Mouse (Mus musculus): ENCODE measurements around the gene Poll. TPM values are rescaled to one million over a fixed set of nuclear protein-coding genes. Genes with fewer than 3 reads are reported as not detected.
A peak's percentile ranks its signal among the peaks of the same experiment; 100 is the strongest.
"Not testable (repeated sequence)": the region's sequence is repeated elsewhere in the genome, so short reads cannot be mapped to it uniquely, and the experiment has no call there.

The Poll gene
- polyA plus RNA-seq, 1 experiment from 2014 or later: 24.0 TPM

GRCm38 (mm10) chr19:45549948-45550347, 10.4 kb downstream of the Poll start:
- Histone ChIP-seq H3K4me1 (replicated peaks; ENCODE audit: control insufficient read depth, insufficient read depth, low read length) (no peaks in the 10 kb centered on the region), H3K27ac (ENCODE audit: low read depth, low read length) (no peak overlapping the region), H3K27me3 (ENCODE audit: control insufficient read depth, insufficient read depth, low read length) (peaks cover 8% of the 10 kb centered on the region), H3K4me2 (ENCODE audit: low read depth, low read length, severe bottlenecking) (no peak overlapping the region), H3K9ac (ENCODE audit: low read length) (no peak overlapping the region), H3K36me3 (ENCODE audit: control insufficient read depth, insufficient read depth, low read length) (no peaks in the 10 kb centered on the region), H3K4me3 (ENCODE audit: low read depth, low read length) (no peak overlapping the region), H3K9me3 (ENCODE audit: control insufficient read depth, low read length) (no peaks in the 10 kb centered on the region)
- DNase-seq (ENCODE audit: low spot score): no peak
- WGBS: 85% methylated on average over 4 of the region's 4 CpGs
- ATAC-seq (replicated peaks; ENCODE audit: low FRiP score): no peak

DNA sequence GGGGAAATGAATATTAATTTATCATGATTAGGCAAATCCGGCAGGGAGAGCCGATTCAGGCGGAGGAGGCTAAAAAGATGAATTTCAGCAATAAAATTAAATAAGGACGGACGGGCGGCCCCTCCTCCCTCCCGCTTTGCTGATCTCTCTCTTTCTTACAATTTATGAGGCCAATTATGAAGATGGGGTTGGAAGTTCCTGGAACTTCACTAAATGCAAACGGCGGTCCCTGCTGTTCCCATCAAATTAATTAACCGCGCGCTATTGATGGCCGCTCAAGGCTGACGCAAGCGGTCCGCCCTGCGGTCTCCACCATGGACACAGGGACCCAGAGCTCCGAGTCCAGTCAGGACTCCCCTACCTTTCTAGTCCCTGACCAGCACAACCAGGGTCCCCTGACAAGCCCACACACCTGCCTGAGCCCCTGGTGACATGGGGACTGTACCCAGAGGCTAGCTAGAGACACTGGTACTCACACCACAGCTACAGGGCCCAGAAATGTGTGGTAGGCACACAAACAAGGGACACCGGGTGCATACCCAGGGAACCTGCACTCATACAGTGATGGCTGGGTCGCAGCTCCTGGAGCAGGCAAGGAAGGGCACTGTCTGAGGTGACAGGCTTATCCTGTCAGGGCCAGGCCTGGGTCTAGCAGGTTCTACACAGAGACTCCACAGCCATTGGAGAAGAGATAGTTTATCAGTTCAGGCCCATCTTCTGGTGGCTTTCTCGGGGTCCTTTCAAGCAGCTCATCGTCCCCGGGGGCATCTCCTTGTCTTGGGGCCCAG, 11.0 kb downstream of the Poll start:
- no peak overlapping the region for H3K27ac ChIP-seq (ENCODE audit: low read depth, low read length)
- H3K4me3 ChIP-seq (ENCODE audit: low read depth, low read length): no peak overlapping the region
- no peaks in the 10 kb centered on the region for H3K36me3 ChIP-seq (ENCODE audit: control insufficient read depth, insufficient read depth, low read length)
- H3K4me2 ChIP-seq (ENCODE audit: low read depth, low read length, severe bottlenecking): no peak overlapping the region
- no peaks in the 10 kb centered on the region for H3K9me3 ChIP-seq (ENCODE audit: control insufficient read depth, low read length)
- 73% methylated on average over 23 of the region's 23 CpGs for WGBS
- H3K4me1 ChIP-seq (replicated peaks; ENCODE audit: control insufficient read depth, insufficient read depth, low read length): peaks cover 5% of the 10 kb centered on the region; the same call in 1 of the 2 replicates
- ATAC-seq (replicated peaks; ENCODE audit: low FRiP score) (no peak), DNase-seq (ENCODE audit: low spot score) (no peak)
- no peak overlapping the region for H3K9ac ChIP-seq (ENCODE audit: low read length)
- peaks cover 11% of the 10 kb centered on the region for H3K27me3 ChIP-seq (ENCODE audit: control insufficient read depth, insufficient read depth, low read length)

DNA sequence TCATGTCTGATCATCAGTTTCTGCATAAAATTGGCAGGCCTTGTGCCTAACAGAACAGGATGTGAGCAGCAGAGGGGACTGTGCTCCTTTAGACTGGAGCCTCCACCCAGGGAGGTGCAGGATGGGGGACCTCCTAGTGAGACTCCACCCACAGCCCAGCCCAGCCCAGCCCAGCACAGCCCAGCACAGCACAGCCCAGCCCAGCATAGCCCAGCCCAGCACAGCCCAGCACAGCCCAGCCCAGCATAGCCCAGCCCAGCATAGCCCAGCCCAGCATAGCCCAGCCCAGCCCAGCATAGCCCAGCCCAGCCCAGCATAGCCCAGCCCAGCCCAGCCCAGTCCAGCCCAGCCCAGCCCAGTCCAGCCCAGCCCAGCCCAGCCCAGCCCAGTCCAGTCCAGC, 12.1 kb downstream of the Poll start:
- DNase-seq (ENCODE audit: low spot score): not testable (repeated sequence)

GRCm38 (mm10) chr19:45544925-45545321, 15.4 kb downstream of the Poll start:
- no peak overlapping the region for H3K27ac ChIP-seq (ENCODE audit: low read depth, low read length)
- WGBS: under 1% methylated on average over 30 of the region's 30 CpGs
- peaks cover 44% of the 10 kb centered on the region for H3K27me3 ChIP-seq (ENCODE audit: control insufficient read depth, insufficient read depth, low read length)
- DNase-seq (ENCODE audit: low spot score) (peak; percentile 91), ATAC-seq (replicated peaks; ENCODE audit: low FRiP score) (peak; percentile 68)
- H3K4me2 ChIP-seq (ENCODE audit: low read depth, low read length, severe bottlenecking): peak overlapping the region; percentile 66
- no peaks in the 10 kb centered on the region for H3K9me3 ChIP-seq (ENCODE audit: control insufficient read depth, low read length)
- no peaks in the 10 kb centered on the region for H3K36me3 ChIP-seq (ENCODE audit: control insufficient read depth, insufficient read depth, low read length)
- H3K4me3 ChIP-seq (ENCODE audit: low read depth, low read length): peak overlapping the region; percentile 24
- no peak overlapping the region; the same call in 1 of the 2 replicates for H3K9ac ChIP-seq (ENCODE audit: low read length)
- H3K4me1 ChIP-seq (replicated peaks; ENCODE audit: control insufficient read depth, insufficient read depth, low read length): peaks cover 13% of the 10 kb centered on the region; the same call in 1 of the 2 replicates

More for the DNA sequence above, 12.1 kb downstream of the Poll start:
- H3K4me2 ChIP-seq (ENCODE audit: low read depth, low read length, severe bottlenecking); H3K9ac ChIP-seq (ENCODE audit: low read length); H3K9me3 ChIP-seq (ENCODE audit: control insufficient read depth, low read length); H3K4me3 ChIP-seq (ENCODE audit: low read depth, low read length); H3K36me3 ChIP-seq (ENCODE audit: control insufficient read depth, insufficient read depth, low read length); H3K27ac ChIP-seq (ENCODE audit: low read depth, low read length); H3K4me1 ChIP-seq (replicated peaks; ENCODE audit: control insufficient read depth, insufficient read depth, low read length): not testable (repeated sequence)
- H3K27me3 ChIP-seq (ENCODE audit: control insufficient read depth, insufficient read depth, low read length): peaks cover 19% of the 10 kb centered on the region
- 0 out of 2 replicates have a peak, but pooled peaks have one; percentile 49 for ATAC-seq (replicated peaks; ENCODE audit: low FRiP score)

- peaks cover 13% of the 10 kb centered on the region; the same call in 1 of the 2 replicates for H3K4me1 ChIP-seq (replicated peaks; ENCODE audit: control insufficient read depth, insufficient read depth, low read length)
- H3K27ac ChIP-seq (ENCODE audit: low read depth, low read length): no peak overlapping the region
- no peaks in the 10 kb centered on the region for H3K36me3 ChIP-seq (ENCODE audit: control insufficient read depth, insufficient read depth, low read length)
- H3K4me2 ChIP-seq (ENCODE audit: low read depth, low read length, severe bottlenecking): peak overlapping the region; percentile 66
- no peaks in the 10 kb centered on the region for H3K9me3 ChIP-seq (ENCODE audit: control insufficient read depth, low read length)
- no peak for ATAC-seq (replicated peaks; ENCODE audit: low FRiP score)
- H3K9ac ChIP-seq (ENCODE audit: low read length): no peak overlapping the region; the same call in 1 of the 2 replicates
- peaks cover 45% of the 10 kb centered on the region for H3K27me3 ChIP-seq (ENCODE audit: control insufficient read depth, insufficient read depth, low read length)
- peak overlapping the region; percentile 24 for H3K4me3 ChIP-seq (ENCODE audit: low read depth, low read length)
- under 1% methylated on average over 22 of the region's 26 CpGs for WGBS
- DNase-seq (ENCODE audit: low spot score): no peak
Observed at GRCm38 (mm10) chr19:45544152-45544924, 16.0 kb downstream of the Poll start.

DNA sequence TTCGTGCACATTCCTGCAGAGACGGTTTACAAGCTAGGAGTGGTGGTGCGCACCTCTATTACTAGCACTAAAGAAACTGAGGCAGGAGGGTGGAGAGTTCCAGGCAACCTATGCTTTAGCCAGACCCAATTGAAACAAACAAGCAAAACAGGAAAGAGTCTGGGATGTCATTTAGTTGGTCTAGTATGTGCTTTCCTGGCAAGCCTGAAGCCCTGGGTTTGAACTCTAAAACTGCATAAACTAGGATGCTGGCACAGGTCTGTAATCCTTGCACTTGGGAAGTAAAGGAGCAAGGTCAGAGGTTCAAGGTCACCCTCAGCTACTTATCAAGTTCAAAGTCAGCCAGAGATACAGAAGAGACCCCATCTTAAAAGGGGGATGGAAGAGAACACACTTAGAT, 18.3 kb downstream of the Poll start:
- H3K4me1 ChIP-seq (replicated peaks; ENCODE audit: control insufficient read depth, insufficient read depth, low read length): peaks cover 13% of the 10 kb centered on the region; the same call in 1 of the 2 replicates
- H3K9me3 ChIP-seq (ENCODE audit: control insufficient read depth, low read length): no peaks in the 10 kb centered on the region
- H3K9ac ChIP-seq (ENCODE audit: low read length): peak overlapping the region; percentile 53
- H3K36me3 ChIP-seq (ENCODE audit: control insufficient read depth, insufficient read depth, low read length): no peaks in the 10 kb centered on the region
- peak overlapping the region; percentile 37 for H3K4me3 ChIP-seq (ENCODE audit: low read depth, low read length)
- H3K27ac ChIP-seq (ENCODE audit: low read depth, low read length): no peak overlapping the region
- peaks cover 45% of the 10 kb centered on the region for H3K27me3 ChIP-seq (ENCODE audit: control insufficient read depth, insufficient read depth, low read length)
- ATAC-seq (replicated peaks; ENCODE audit: low FRiP score) (no peak), DNase-seq (ENCODE audit: low spot score) (no peak)
- 12% methylated on average over 3 of the region's 3 CpGs for WGBS
- peak overlapping the region; percentile 74 for H3K4me2 ChIP-seq (ENCODE audit: low read depth, low read length, severe bottlenecking)

DNA sequence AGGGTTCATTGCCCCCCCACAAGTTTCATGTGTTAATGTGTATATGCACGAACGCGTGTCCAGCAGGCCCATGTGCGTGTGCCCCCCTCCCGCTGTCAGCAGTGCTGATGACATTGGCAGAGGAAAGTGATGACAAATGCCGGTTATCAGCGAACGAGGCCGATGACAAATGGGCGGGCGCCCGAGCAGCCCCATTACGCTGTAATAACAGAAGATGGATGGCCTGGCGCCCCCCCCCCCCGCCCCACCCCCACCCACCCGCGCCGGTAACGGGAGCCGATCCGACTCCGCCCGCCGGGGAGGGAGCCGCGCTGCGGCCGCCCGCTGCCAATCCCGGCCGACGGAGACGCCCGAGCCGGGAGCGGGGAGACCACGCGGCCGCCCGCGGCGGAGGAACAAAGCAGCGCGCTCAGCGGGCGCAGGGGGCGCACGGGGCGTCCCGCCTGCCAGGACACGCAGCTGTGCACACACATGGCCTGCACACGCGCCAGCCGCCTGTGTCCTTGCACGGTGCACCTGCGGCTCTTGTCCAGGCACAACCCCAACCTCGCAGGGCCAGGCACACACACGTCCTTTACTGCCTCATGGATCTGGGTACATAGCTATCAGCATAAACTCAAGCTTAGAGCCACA, 18.8 kb downstream of the Poll start:
- WGBS: 1% methylated on average over 47 of the region's 58 CpGs
- H3K27me3 ChIP-seq (ENCODE audit: control insufficient read depth, insufficient read depth, low read length): peaks cover 45% of the 10 kb centered on the region
- no peaks in the 10 kb centered on the region for H3K9me3 ChIP-seq (ENCODE audit: control insufficient read depth, low read length)
- H3K9ac ChIP-seq (ENCODE audit: low read length): peak overlapping the region; percentile 53
- H3K27ac ChIP-seq (ENCODE audit: low read depth, low read length): no peak overlapping the region
- no peaks in the 10 kb centered on the region for H3K36me3 ChIP-seq (ENCODE audit: control insufficient read depth, insufficient read depth, low read length)
- H3K4me2 ChIP-seq (ENCODE audit: low read depth, low read length, severe bottlenecking): peak overlapping the region; percentile 74
- H3K4me1 ChIP-seq (replicated peaks; ENCODE audit: control insufficient read depth, insufficient read depth, low read length): peaks cover 13% of the 10 kb centered on the region; the same call in 1 of the 2 replicates
- DNase-seq (ENCODE audit: low spot score): peak; percentile 78
- peak; percentile 58; the same call in 1 of the 2 replicates for ATAC-seq (replicated peaks; ENCODE audit: low FRiP score)
- peak overlapping the region; percentile 37 for H3K4me3 ChIP-seq (ENCODE audit: low read depth, low read length)

- peak overlapping the region; percentile 37 for H3K4me3 ChIP-seq (ENCODE audit: low read depth, low read length)
- no peak for DNase-seq (ENCODE audit: low spot score)
- WGBS: 24% methylated on average over 8 of the region's 8 CpGs
- H3K27me3 ChIP-seq (ENCODE audit: control insufficient read depth, insufficient read depth, low read length): peaks cover 40% of the 10 kb centered on the region
- no peak for ATAC-seq (replicated peaks; ENCODE audit: low FRiP score)
- H3K36me3 ChIP-seq (ENCODE audit: control insufficient read depth, insufficient read depth, low read length): no peaks in the 10 kb centered on the region
- no peaks in the 10 kb centered on the region for H3K9me3 ChIP-seq (ENCODE audit: control insufficient read depth, low read length)
- H3K4me2 ChIP-seq (ENCODE audit: low read depth, low read length, severe bottlenecking): peak overlapping the region; percentile 74
- H3K4me1 ChIP-seq (replicated peaks; ENCODE audit: control insufficient read depth, insufficient read depth, low read length): peaks cover 13% of the 10 kb centered on the region; the same call in 1 of the 2 replicates
- H3K9ac ChIP-seq (ENCODE audit: low read length): peak overlapping the region; percentile 53
- no peak overlapping the region for H3K27ac ChIP-seq (ENCODE audit: low read depth, low read length)
Observed at GRCm38 (mm10) chr19:45540657-45541408, 19.5 kb downstream of the Poll start.

Data from forebrain, embryonic 11.5 days (tissue).